Mouse (Mus musculus): ENCODE results near the gene Palld.

DNA sequence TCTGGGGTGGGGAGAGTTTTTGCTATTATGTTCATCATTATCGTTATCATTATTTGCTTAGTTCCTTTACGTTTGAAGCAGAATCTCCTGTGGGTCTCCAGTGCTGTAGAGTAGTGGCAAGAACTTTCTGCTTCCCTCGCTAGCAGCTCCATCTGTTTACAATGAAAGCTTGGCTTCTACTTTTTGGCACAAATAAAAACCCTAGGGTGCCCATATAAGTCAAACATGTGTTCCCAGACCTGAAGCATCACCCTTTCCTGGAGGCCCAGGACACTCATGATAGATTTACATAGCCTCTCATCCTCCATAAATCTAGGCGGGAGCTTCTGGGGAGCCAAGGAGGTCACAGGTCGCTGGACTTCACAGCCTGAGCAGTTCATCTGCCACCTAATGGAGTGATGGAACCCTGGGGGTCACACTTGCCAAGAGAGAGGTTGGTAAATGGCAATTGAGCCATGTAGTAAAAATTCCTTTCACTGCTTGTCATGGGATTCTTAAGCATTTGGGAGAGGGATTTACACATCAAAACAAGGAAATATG is 133.1 kb downstream of the Palld start:
- TF ChIP-seq CTCF (conservative IDR thresholded peaks at IDR 0.05; ENCODE audit: low read length): no peak
- TF ChIP-seq POU5F1 (IDR thresholded peaks at IDR 0.05; ENCODE audit: borderline replicate concordance, low read length): no peak

Measured in E14TG2a.4 (cell line).